Mouse (Mus musculus) left cerebral cortex, postnatal 4 days (tissue): ENCODE measurements around the gene Mxi1. TPM values are rescaled to one million over a fixed set of nuclear protein-coding genes. Genes with fewer than 3 reads are reported as not detected.
A peak's percentile ranks its signal among the peaks of the same experiment; 100 is the strongest.
"Not testable (repeated sequence)": the region's sequence is repeated elsewhere in the genome, so short reads cannot be mapped to it uniquely, and the experiment has no call there.

Experiments used
- DNase-seq: peaks from one replicate; pipeline ENCODE4 v3.0.0-alpha.2; 2022
- intact Hi-C: fragments of 180-260 bp; cut with DNase I; formaldehyde crosslinking; loops from one replicate; pipeline ENCODE4 v1.15.1; 2025
- total RNA-seq, 2 experiments: library from RNA; stranded (reverse); gene quantifications; 2 replicates each; pipeline ENCODE4 v1.2.3; 2021

Gene Mxi1
- total RNA-seq, 2 experiments from 2014 or later = 32.5 to 34.7 TPM

- no peak for DNase-seq
- intact Hi-C loops = loop anchor here (10.0 kb wide), 1 partner anchor 243 kb away; no protein-coding TSS in a partner anchor
Observed at GRCm38 (mm10) chr19:53391386-53391785, 81.1 kb downstream of the Mxi1 start.

- DNase-seq = no peak
- intact Hi-C loops = loop anchor here (10.0 kb wide), 1 partner anchor 243 kb away; no protein-coding TSS in a partner anchor
Observed at GRCm38 (mm10) chr19:53391787-53392186, 81.5 kb downstream of the Mxi1 start.

- DNase-seq = no peak
- intact Hi-C loops = loop anchor here (10.0 kb wide), 1 partner anchor 242 kb away; no protein-coding TSS in a partner anchor
Observed at GRCm38 (mm10) chr19:53392781-53393343, 82.5 kb downstream of the Mxi1 start.

- intact Hi-C loops = loop anchor here (10.0 kb wide), 1 partner anchor 241 kb away; no protein-coding TSS in a partner anchor
- no peak for DNase-seq
Observed at GRCm38 (mm10) chr19:53393646-53394045, 83.3 kb downstream of the Mxi1 start.

- DNase-seq = peak; percentile 24
- intact Hi-C loops = loop anchor here (10.0 kb wide), 1 partner anchor 240 kb away; no protein-coding TSS in a partner anchor
Observed at GRCm38 (mm10) chr19:53394552-53394951, 84.2 kb downstream of the Mxi1 start.

GRCm38 (mm10) chr19:53394956-53395355 is 84.6 kb downstream of the Mxi1 start:
- intact Hi-C loops = loop anchor here (1.0 to 10.0 kb wide), 2 partner anchors 184 to 240 kb away; no protein-coding TSS in a partner anchor
- DNase-seq = not testable (repeated sequence)

- DNase-seq = not testable (repeated sequence)
- intact Hi-C loops = loop anchor here (1.0 to 10.0 kb wide), 2 partner anchors 183 to 239 kb away; no protein-coding TSS in a partner anchor
Observed at GRCm38 (mm10) chr19:53395805-53396204, 85.5 kb downstream of the Mxi1 start.

GRCm38 (mm10) chr19:53397451-53398233 is 87.3 kb downstream of the Mxi1 start:
- intact Hi-C loops = loop anchor here (10.0 kb wide), 1 partner anchor 237 kb away; no protein-coding TSS in a partner anchor

GRCm38 (mm10) chr19:53399213-53399612 is 88.9 kb downstream of the Mxi1 start:
- no peak for DNase-seq
- intact Hi-C loops = loop anchor here (10.0 kb wide), 1 partner anchor 236 kb away; no protein-coding TSS in a partner anchor

More at GRCm38 (mm10) chr19:53397451-53398233, 87.3 kb downstream of the Mxi1 start:
- no peak for DNase-seq

- intact Hi-C loops = no loop called here
- no peak for DNase-seq
Observed at GRCm38 (mm10) chr19:53400332-53401110, 90.2 kb downstream of the Mxi1 start.

GRCm38 (mm10) chr19:53402741-53403432 is 92.6 kb downstream of the Mxi1 start:
- intact Hi-C loops = no loop called here
- no peak for DNase-seq

- intact Hi-C loops = no loop called here
- DNase-seq = peak; percentile 55
Observed at GRCm38 (mm10) chr19:53404219-53404836, 94.0 kb downstream of the Mxi1 start.

- DNase-seq = peak; percentile 96
- intact Hi-C loops = no loop called here
Observed at GRCm38 (mm10) chr19:53404837-53405356, 94.6 kb downstream of the Mxi1 start.

GRCm38 (mm10) chr19:53405810-53406209 is 95.5 kb downstream of the Mxi1 start:
- intact Hi-C loops = no loop called here
- DNase-seq = no peak

GRCm38 (mm10) chr19:53407350-53407749 is 97.0 kb downstream of the Mxi1 start:
- intact Hi-C loops = no loop called here
- DNase-seq = no peak

- DNase-seq = no peak
- intact Hi-C loops = no loop called here
Observed at GRCm38 (mm10) chr19:53408398-53408797, 98.1 kb downstream of the Mxi1 start.

GRCm38 (mm10) chr19:53409663-53410307 is 99.5 kb downstream of the Mxi1 start:
- intact Hi-C loops = no loop called here
- DNase-seq = no peak

GRCm38 (mm10) chr19:53412149-53412848 is 102.0 kb downstream of the Mxi1 start:
- intact Hi-C loops = no loop called here
- no peak for DNase-seq
